Mouse (Mus musculus): ENCODE measurements at regions not wholly inside any gene's neighbourhood (a gene's known extent, or its start where the extent isn't known, plus 50 kb on each side); places are given as distances from the start of the nearest gene placed in this dataset.
"Not testable (repeated sequence)": the region's sequence is repeated elsewhere in the genome, so short reads cannot be mapped to it uniquely, and the experiment has no call there.

GRCm38 (mm10) chr3:21729328-21729727 lies 347.1 kb upstream of the Tbl1xr1 start:
- no peak for DNase-seq (ENCODE audit: low read depth, low spot score)

GRCm38 (mm10) chr3:21735688-21736087 lies 340.8 kb upstream of the Tbl1xr1 start:
- DNase-seq (ENCODE audit: low read depth, low spot score): peak; percentile 5

GRCm38 (mm10) chr3:21739720-21740119 lies 336.7 kb upstream of the Tbl1xr1 start:
- DNase-seq (ENCODE audit: low read depth, low spot score): no peak

- DNase-seq (ENCODE audit: low read depth, low spot score): no peak
These were observed 332.3 kb upstream of the Tbl1xr1 start for GRCm38 (mm10) chr3:21744107-21744506.

- DNase-seq (ENCODE audit: low read depth, low spot score): no peak
These were observed 315.8 kb upstream of the Tbl1xr1 start for GRCm38 (mm10) chr3:21760516-21761218.

- no peak for DNase-seq (ENCODE audit: low read depth, low spot score)
These were observed 315.2 kb upstream of the Tbl1xr1 start for GRCm38 (mm10) chr3:21761219-21761600.

- DNase-seq (ENCODE audit: low read depth, low spot score): no peak
These were observed 314.5 kb upstream of the Tbl1xr1 start for GRCm38 (mm10) chr3:21761909-21762308.

- no peak for DNase-seq (ENCODE audit: low read depth, low spot score)
These were observed 308.4 kb upstream of the Tbl1xr1 start for GRCm38 (mm10) chr3:21768081-21768480.

GRCm38 (mm10) chr3:21769920-21770547 lies 306.4 kb upstream of the Tbl1xr1 start:
- DNase-seq (ENCODE audit: low read depth, low spot score): no peak

- DNase-seq (ENCODE audit: low read depth, low spot score): no peak
These were observed 304.6 kb upstream of the Tbl1xr1 start for GRCm38 (mm10) chr3:21771752-21772298.

- no peak for DNase-seq (ENCODE audit: low read depth, low spot score)
These were observed 302.1 kb upstream of the Tbl1xr1 start for GRCm38 (mm10) chr3:21774172-21774842.

GRCm38 (mm10) chr3:21778789-21779188 lies 297.7 kb upstream of the Tbl1xr1 start:
- DNase-seq (ENCODE audit: low read depth, low spot score): no peak

GRCm38 (mm10) chr3:21791983-21792631 lies 284.3 kb upstream of the Tbl1xr1 start:
- DNase-seq (ENCODE audit: low read depth, low spot score): no peak

GRCm38 (mm10) chr3:21798139-21798538 lies 278.3 kb upstream of the Tbl1xr1 start:
- peak; percentile 54 for DNase-seq (ENCODE audit: low read depth, low spot score)

- not testable (repeated sequence) for DNase-seq (ENCODE audit: low read depth, low spot score)
These were observed 272.6 kb upstream of the Tbl1xr1 start for GRCm38 (mm10) chr3:21803886-21804285.

- DNase-seq (ENCODE audit: low read depth, low spot score): no peak
These were observed 269.8 kb upstream of the Tbl1xr1 start for GRCm38 (mm10) chr3:21806494-21807157.

- no peak for DNase-seq (ENCODE audit: low read depth, low spot score)
These were observed 267.9 kb upstream of the Tbl1xr1 start for GRCm38 (mm10) chr3:21808539-21808938.

GRCm38 (mm10) chr3:21809769-21810470 lies 266.5 kb upstream of the Tbl1xr1 start:
- DNase-seq (ENCODE audit: low read depth, low spot score): no peak

- DNase-seq (ENCODE audit: low read depth, low spot score): no peak
These were observed 263.1 kb upstream of the Tbl1xr1 start for GRCm38 (mm10) chr3:21813401-21813800.

- no peak for DNase-seq (ENCODE audit: low read depth, low spot score)
These were observed 259.2 kb upstream of the Tbl1xr1 start for GRCm38 (mm10) chr3:21816968-21817858.
